Mouse (Mus musculus) T-helper 17 cell (primary cell): ENCODE results near the gene Apol6.
"Not testable (repeated sequence)": the region's sequence is repeated elsewhere in the genome, so short reads cannot be mapped to it uniquely, and the experiment has no call there.

ENCODE experiments used
- in situ Hi-C, 2 experiments: fragments of 300-600 bp; cut with MboI, MseI; formaldehyde crosslinking; loops; 1 replicate in 1 of 2; 2 replicates in 1 of 2; pipeline ENCODE4 v1.15.1; 2025; ENCODE audit warnings: high pct_unique_total_duplicates in 2 of 2

Apol6 gene

DNA sequence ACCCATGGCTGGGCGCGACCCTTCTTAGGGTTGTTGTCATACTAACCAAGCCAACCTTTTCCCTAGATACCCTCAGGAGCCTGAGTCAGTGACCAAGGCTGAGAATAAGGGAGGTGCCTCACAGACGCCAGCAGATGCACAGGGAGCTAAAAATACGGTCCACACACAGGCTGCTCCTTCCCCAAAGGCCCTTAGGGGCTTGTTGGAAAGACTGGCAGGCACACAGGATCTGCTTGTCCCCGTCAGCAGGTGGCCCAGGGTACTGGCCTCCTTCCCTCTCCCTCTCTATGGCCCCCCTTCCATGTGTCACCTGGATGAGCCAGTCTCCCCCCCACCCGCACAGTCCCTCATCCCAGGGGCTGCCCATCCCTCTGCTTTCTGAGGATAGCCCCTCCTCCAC, 16.9 kb upstream of the Apol6 start:
- in situ Hi-C loops, result no loop called here

GRCm38 (mm10) chr15:77029331-77029991, 15.1 kb upstream of the Apol6 start:
- in situ Hi-C loops, result no loop called here

DNA sequence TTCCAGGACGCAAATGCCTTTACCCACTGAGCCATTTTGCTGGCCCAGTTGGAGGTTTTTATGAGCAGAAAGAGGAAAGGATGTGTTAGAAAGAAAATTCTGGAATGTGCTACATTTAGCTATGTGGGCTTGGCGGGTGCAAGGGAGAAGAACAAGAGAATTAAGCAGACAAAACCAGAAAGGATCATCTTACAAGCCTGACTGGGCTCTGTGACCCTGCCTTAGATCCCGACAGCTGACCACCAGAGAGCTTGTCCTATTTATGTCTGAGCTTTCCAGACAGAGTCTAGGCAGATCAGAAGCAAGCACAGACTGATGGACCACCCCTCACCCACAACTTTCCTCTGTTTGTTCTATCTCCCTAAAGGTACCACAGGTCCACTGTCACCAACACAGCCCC, 13.3 kb upstream of the Apol6 start:
- in situ Hi-C loops, result no loop called here

- in situ Hi-C loops, result no loop called here
Observed at GRCm38 (mm10) chr15:77034526-77034925, 10.0 kb upstream of the Apol6 start.

DNA sequence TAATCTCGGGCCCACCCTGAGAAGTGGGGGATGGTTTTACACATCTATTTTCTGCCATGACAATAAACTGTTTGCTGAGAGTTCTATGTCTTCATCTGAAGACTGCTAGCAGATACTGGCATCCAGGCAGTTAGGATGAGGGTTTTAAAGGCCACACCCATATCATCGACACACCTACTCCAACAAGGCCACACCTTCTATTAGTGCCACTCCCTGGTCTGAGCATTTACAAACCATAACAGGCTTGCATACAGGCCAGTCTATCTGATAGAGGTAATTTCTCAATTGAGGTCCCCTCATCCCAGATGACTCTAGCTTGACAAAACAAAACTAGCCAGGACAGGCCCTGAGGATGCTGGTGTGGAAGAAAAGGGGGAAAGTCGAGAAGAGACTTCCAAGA, 8.9 kb upstream of the Apol6 start:
- in situ Hi-C loops, result no loop called here

- in situ Hi-C loops, result no loop called here
Observed at GRCm38 (mm10) chr15:77036320-77036988, 8.1 kb upstream of the Apol6 start.

DNA sequence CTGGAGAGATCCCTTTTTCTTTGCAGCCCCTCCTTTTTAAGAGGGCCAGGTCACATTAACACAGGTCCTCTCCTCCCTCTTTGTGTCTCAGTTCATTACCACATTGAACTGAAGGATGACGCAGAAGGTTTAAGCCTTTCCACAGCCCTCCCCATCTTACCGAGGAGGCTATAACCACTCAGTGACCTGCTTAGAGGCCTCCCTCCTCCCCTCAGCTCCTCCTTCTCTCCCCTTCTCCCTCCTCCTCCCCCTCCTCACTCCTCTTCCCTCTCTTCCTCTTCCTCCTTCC, 7.6 kb upstream of the Apol6 start:
- in situ Hi-C loops, result no loop called here

- in situ Hi-C loops, result no loop called here
Observed at GRCm38 (mm10) chr15:77037278-77038161, 7.0 kb upstream of the Apol6 start.

- in situ Hi-C loops, result no loop called here
Observed at GRCm38 (mm10) chr15:77039211-77039700, 5.3 kb upstream of the Apol6 start.

DNA sequence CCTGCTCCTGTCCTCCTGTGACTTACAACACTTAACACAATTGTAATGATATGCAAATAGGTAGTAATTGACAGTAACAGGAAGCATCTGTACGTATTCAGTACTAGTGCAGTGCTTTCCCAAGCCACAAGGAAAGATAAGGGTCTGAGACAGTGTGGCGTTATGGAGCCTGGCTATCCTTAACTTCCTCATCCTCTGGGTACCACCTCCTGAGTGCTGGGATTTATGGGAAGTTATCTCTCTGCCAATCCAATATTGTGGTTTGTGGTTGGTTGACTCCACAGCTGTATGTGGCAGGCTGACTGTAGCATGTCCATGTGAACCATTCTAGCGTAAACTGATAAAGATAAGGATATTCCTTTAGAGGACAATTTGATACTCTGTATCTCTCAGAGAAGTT, 3.7 kb upstream of the Apol6 start:
- in situ Hi-C loops, result no loop called here

DNA sequence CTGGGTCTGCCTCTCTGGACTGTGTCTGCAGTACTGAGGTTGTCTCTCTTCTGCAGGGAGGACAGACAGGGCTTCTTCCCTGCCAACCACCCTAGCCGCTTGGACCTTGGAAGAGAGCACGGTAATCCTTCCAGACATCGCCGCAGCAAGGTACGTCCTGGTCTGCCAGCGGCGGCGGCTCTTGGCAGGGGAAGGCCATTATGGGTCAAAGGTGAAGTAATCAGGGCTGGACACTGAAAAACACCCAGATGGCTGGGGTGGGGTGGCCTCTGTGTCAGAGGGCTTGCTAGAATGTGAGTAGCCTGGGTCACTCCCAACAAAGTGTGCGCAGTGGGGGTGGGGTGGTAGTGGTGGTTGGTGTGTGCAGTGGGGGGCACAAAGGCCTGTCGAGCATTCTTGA, 1.1 kb downstream of the Apol6 start:
- in situ Hi-C loops, result no loop called here

GRCm38 (mm10) chr15:77050570-77050969, 6.0 kb downstream of the Apol6 start, which contains the start of gene Mb:
Gene Mb (minus strand): TSS chr15:77050670.
- in situ Hi-C loops, result no loop called here

DNA sequence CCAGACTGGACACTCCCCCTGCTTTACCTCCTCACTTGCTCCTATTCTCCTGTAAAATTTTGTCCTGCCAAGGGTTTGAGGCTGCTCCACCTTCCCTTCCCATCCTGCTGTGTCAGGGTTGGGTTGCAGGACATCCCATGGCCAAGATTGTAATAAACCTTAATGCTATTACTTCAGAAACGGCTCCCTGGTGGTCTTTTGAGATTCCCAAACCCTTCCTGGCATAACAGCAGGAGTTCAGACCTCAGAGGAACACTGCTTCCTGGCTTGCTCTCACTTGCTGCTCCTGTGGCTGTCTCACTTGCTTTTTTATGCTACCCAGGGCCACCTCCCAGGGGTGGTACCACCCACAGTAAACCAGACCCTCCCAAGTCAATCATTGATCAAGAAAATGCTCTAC, 7.6 kb downstream of the Apol6 start:
- in situ Hi-C loops, result no loop called here

- in situ Hi-C loops, result no loop called here
Observed at GRCm38 (mm10) chr15:77053021-77053420, 8.5 kb downstream of the Apol6 start.

DNA sequence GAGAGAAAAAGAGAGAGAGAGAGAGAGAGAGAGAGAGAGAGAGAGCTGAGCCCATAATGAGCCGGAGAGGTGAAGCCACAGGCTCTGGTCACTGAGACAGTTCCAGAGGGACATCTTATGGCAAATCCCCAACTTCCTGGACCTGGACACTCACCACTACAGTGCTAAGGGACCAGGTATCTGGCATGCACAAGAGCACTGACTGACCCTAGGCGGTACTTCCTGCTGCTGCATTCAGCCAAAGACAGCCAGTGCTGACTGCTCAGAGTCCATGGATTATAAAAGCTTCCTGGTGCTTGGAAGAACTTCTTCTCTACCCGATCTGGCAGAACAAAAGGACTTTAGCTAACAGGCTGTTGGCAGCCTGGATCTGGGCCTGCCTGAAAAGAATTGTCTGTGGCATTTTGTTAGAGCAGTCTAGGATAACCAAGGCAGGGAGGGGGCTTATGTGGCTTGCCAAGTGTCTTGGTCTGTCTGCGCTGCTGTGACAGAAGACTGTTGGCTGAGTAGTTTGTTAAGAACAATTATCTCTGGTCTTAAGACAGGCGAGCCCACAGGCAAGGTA, 10.2 kb downstream of the Apol6 start:
- in situ Hi-C loops, result no loop called here

- in situ Hi-C loops, result no loop called here
Observed at GRCm38 (mm10) chr15:77056001-77056790, 11.7 kb downstream of the Apol6 start.

- in situ Hi-C loops, result no loop called here
Observed at GRCm38 (mm10) chr15:77056791-77057051, 12.2 kb downstream of the Apol6 start.

DNA sequence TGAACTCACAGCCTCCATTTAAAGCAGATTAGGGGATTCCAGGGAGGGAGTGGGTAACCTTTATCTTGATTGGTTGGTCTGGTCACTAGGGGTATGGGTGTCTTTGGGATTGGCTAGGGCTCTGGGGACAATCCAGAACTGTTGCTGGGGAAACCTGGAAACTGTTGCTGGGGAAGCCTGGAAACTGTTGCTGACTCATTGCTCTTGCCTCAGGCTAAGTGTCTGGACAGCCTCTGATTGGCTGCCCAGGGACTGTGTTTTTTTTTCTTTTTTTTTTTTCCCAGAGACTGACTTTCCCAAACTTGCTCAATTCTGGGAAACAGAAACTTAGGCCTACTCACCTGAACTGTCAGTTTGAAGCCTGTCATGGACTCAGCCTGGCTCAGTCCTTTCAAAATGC, 14.0 kb downstream of the Apol6 start:
- in situ Hi-C loops, result no loop called here

GRCm38 (mm10) chr15:77059416-77059815, 14.9 kb downstream of the Apol6 start:
- in situ Hi-C loops, result not testable (repeated sequence)

DNA sequence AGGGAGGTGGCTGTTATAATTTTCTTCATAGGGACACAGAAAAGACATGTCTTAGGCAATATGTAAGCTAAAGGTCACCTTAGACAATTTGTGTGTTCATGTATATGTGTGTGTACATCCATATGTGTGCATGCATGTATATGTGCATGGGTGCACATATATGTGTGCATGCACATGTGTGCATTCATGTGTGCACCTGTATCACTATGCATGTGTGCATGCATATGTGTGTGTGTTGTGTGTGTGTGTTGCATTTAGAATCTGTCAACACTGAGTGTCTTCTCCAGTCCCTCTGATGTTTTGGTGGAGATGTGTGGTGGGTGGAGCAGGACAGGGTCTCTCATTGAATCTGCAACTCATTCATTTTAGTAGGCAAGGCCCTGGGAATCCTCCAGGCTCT, 18.2 kb downstream of the Apol6 start:
- in situ Hi-C loops, result no loop called here

DNA sequence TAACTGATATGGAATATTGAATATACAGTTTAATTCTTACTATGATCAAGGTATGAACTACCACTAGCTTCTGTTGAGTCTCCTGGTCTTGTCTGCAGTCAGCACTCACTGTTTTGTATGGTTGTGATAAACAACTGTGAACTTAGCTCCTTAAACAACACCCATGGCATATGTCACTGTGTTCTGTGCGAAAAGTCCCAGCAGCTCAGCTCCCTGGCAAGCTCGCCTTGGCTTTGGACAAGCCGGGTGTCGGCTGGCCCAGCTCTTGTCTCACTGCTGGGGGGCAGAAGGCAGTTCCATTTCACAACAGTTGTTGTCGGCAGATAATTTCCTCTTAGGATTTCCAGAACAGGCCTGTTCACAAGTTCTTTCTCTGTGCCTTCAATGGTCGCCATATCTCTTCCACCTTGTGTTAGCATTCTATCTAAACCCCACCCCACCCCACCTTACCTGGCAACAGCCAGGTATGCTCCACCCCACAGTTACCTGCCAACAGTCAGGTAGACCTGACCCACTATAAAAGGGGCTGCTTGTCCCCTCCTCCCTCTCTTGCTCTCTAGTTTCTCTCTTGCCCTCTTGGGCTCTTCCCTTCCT, 20.8 kb downstream of the Apol6 start:
- in situ Hi-C loops, result no loop called here
